Mouse (Mus musculus): ENCODE measurements around the gene Rin3. TPM values are rescaled to one million over a fixed set of nuclear protein-coding genes. Genes with fewer than 3 reads are reported as not detected.
A peak's percentile ranks its signal among the peaks of the same experiment; 100 is the strongest.

The Rin3 gene
- polyA plus RNA-seq, 1 experiment from 2014 or later, result 3.2 TPM

DNA sequence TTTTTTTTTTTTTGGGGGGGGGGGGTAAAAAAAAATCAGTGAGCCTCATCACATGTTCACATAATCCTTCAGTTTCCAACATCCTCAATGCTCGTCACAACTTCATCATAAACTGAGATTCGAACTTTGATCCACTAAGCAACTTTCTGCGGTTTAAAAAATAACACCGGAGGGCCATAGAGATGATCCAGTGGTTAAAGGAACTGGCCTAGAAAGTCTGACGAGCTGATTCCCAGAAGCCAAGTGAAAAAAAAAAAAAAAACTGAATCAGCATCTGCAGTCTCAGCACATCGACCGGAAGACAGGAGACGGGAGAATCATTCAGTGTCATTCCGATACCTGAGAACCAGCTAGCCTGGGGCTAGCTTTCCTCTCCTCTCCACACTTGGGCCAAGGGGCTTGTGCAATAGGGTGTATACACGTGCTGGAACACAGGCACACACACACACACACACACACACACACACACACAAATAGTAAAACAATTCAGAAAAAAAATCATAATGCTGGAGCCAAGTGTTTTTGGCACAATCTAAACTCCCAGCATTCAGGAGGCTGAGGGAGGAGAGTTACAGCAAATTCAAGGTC is 154.2 kb downstream of the Rin3 start:
- H3K4me1 ChIP-seq, result peaks cover 29% of the 10 kb centered on the region
- no peak overlapping the region for H3K4me3 ChIP-seq (replicated peaks)
- WGBS, result 69% methylated on average over 10 of the region's 10 CpGs
- H3K27ac ChIP-seq (replicated peaks), result no peak overlapping the region
- no peaks in the 10 kb centered on the region for H3K36me3 ChIP-seq
- H3K4me2 ChIP-seq, result no peak overlapping the region
- no peak for ATAC-seq (ENCODE audit: low FRiP score)
- no peaks in the 10 kb centered on the region for H3K27me3 ChIP-seq (replicated peaks)
- no peaks in the 10 kb centered on the region for H3K9me3 ChIP-seq (replicated peaks)
- no peak overlapping the region for H3K9ac ChIP-seq (replicated peaks)

- H3K9ac ChIP-seq (replicated peaks), result no peak overlapping the region
- H3K4me3 ChIP-seq (replicated peaks), result peak overlapping the region; percentile 71
- no peak for ATAC-seq (ENCODE audit: low FRiP score)
- WGBS, result 87% methylated on average over 5 of the region's 5 CpGs
- peaks cover 29% of the 10 kb centered on the region for H3K4me1 ChIP-seq
- no peaks in the 10 kb centered on the region for H3K36me3 ChIP-seq
- peak overlapping the region; percentile 78 for H3K4me2 ChIP-seq
- H3K27ac ChIP-seq (replicated peaks), result no peak overlapping the region
- no peaks in the 10 kb centered on the region for H3K27me3 ChIP-seq (replicated peaks)
- no peaks in the 10 kb centered on the region for H3K9me3 ChIP-seq (replicated peaks)
Measured at GRCm38 (mm10) chr12:102437952-102438351, 155.1 kb downstream of the Rin3 start.

- peak overlapping the region; percentile 78 for H3K4me2 ChIP-seq
- H3K4me1 ChIP-seq, result peaks cover 29% of the 10 kb centered on the region
- H3K9me3 ChIP-seq (replicated peaks), result no peaks in the 10 kb centered on the region
- peak overlapping the region; percentile 84 for H3K27ac ChIP-seq (replicated peaks)
- 2% methylated on average over 20 of the region's 20 CpGs for WGBS
- H3K36me3 ChIP-seq, result no peaks in the 10 kb centered on the region
- H3K27me3 ChIP-seq (replicated peaks), result no peaks in the 10 kb centered on the region
- H3K4me3 ChIP-seq (replicated peaks), result peak overlapping the region; percentile 71
- ATAC-seq (ENCODE audit: low FRiP score), result peak; percentile 68
- peak overlapping the region; percentile 73 for H3K9ac ChIP-seq (replicated peaks)
Measured at GRCm38 (mm10) chr12:102438983-102439631, 156.3 kb downstream of the Rin3 start.

GRCm38 (mm10) chr12:102439632-102440023 is 156.8 kb downstream of the Rin3 start, which contains the start of gene Lgmn:
Gene Lgmn, minus strand, starts transcription at chr12:102439813.
- ATAC-seq (ENCODE audit: low FRiP score), result peak; percentile 99
- Histone ChIP-seq H3K4me3 (replicated peaks) (peak within 1 kb of the TSS; percentile 71), H3K36me3 (no peaks in the 10 kb centered on the region), H3K27ac (replicated peaks) (peak within 1 kb of the TSS; percentile 84), H3K9me3 (replicated peaks) (no peaks in the 10 kb centered on the region), H3K9ac (replicated peaks) (peak within 1 kb of the TSS; percentile 73), H3K4me2 (peak within 1 kb of the TSS; percentile 78), H3K27me3 (replicated peaks) (no peaks in the 10 kb centered on the region), H3K4me1 (peaks cover 29% of the 10 kb centered on the region)
- WGBS, result under 1% methylated on average over 28 of the region's 28 CpGs

Other genes starting within 250 kb of the Rin3 start
- 2.7 and 2.8 TPM in 2 replicates for gene Slc24a4, start 154.3 kb upstream of the Rin3 start, polyA plus RNA-seq (2015; fragmentation: Nextera tagmentation; extraction: Ambion mirVana)
- 117 and 123 TPM in 2 replicates for gene Lgmn, start 156.8 kb downstream of the Rin3 start, polyA plus RNA-seq (2015; fragmentation: Nextera tagmentation; extraction: Ambion mirVana)
- 24.6 and 27.6 TPM in 2 replicates for gene Golga5, start 186.1 kb downstream of the Rin3 start, polyA plus RNA-seq (2015; fragmentation: Nextera tagmentation; extraction: Ambion mirVana)

All from neural tube, embryonic 15.5 days (tissue).